Mouse (Mus musculus) gastrocnemius, postnatal 10 days (tissue): ENCODE measurements around the gene Sema7a. TPM values are rescaled to one million over a fixed set of nuclear protein-coding genes. Genes with fewer than 3 reads are reported as not detected.

ENCODE experiments used
- DNase-seq: peaks from one replicate; pipeline ENCODE4 v3.0.0; 2021; ENCODE audit warnings: mixed read lengths
- long read RNA-seq, 2 experiments: library from polyadenylated mRNA; stranded (forward); transcript quantifications; one replicate each; pipeline ENCODE4 v2.0.0; 2021
- total RNA-seq, 2 experiments: library from RNA; stranded (reverse); gene quantifications; 2 replicates each; pipeline ENCODE4 v1.2.3; 2021

Gene Sema7a
- 10 to 100 TPM; 15.7 to 18.5 TPM for total RNA-seq
- long read RNA-seq, experiment 1, partial matches to known transcripts: 0 of 1 reads
- long read RNA-seq, experiment 1, other reads (novel, unspliced or antisense): 1 of 1 reads
- long read RNA-seq, experiment 2, partial matches to known transcripts: 0 of 1 reads
- long read RNA-seq, experiment 2, other reads (novel, unspliced or antisense): 1 of 1 reads

GRCm38 (mm10) chr9:57939431-57940348 is at the start of gene Sema7a:
Sema7a (plus strand) TSS chr9:57940112.
- peak; percentile 75 for DNase-seq

DNA sequence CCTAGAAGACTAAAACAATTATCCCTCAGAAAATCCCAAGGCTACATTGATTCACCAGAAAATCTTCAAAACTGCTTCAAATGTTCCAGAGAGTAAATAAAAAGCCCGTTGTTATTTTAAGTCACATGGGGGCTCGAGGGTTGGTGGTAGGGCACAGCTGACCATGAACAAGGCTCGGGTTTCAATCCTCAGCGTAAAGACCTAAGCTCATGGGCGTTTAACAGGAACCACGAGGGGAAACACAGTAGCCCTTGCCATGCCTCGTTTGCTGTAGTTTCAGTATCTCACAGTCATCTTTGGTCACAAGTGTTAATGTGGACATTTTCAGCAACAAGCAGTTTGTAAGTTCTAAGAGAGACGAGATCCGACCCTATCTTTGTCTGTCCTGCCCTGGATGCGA is 39.4 kb upstream of the Sema7a start:
- no peak for DNase-seq

GRCm38 (mm10) chr9:57901197-57901596 is 38.7 kb upstream of the Sema7a start:
- no peak for DNase-seq

- DNase-seq: no peak
These were observed 38.3 kb upstream of the Sema7a start for GRCm38 (mm10) chr9:57901601-57902000.

GRCm38 (mm10) chr9:57902132-57902531 is 37.8 kb upstream of the Sema7a start:
- DNase-seq: no peak

DNA sequence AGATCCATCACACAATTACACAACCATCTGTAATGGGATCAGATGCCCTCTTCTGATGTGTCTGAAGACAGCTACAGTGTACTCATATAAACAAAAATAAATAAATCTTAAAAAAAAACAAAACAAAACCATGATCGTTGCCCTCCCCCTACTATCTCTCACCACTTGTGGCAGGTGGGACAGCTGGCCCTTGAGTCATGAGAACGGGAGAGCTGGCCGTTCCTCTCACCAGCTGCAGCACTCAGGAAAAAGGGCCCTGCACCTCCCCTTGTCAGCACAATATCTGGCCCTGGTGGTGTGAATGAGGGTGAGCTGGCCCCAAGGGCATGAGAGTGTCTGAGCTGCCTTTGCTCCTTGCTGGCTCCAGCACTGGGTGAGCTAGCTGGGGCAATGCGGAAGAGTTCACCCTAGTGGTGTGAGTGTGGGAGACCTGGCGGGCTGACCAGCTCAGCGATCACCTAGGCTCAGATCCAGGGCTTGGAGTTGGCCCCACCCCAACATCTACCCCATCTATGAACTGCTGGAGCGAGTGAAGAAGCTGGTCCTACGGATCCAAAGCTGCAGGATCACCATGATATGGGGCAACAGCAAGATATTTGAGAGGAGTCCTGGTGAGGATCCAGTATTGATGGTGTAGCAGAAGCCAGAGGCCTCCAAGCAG is 36.2 kb upstream of the Sema7a start:
- DNase-seq: peak; percentile 25

DNA sequence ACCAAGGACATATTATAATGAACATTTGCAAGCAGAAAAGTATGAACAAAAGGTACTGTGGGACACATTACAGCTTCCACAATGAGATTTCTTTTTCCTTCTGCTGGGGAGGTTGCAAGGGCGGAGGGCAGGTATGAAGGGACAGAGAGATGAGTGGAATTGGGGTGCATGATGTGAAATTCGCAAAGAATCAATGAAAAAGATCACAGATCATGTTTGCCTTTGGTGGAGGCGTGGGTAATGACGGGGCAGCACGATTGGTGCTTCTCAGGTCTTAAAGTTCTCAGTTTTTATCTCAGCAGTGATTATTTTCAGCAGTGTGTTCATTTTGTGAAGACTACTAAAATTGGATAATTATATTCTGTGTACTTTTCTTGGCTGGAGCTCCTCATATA is 35.7 kb upstream of the Sema7a start:
- no peak for DNase-seq

- DNase-seq: no peak
These were observed 32.7 kb upstream of the Sema7a start for GRCm38 (mm10) chr9:57907206-57907605.

GRCm38 (mm10) chr9:57910254-57911160 is 29.4 kb upstream of the Sema7a start, which contains the start of gene Ubl7:
Ubl7 (plus strand) TSS chr9:57910979.
- DNase-seq: peak; percentile 85

- DNase-seq: no peak
These were observed 27.3 kb upstream of the Sema7a start for GRCm38 (mm10) chr9:57912571-57912970.

GRCm38 (mm10) chr9:57921491-57922060 is 18.3 kb upstream of the Sema7a start:
- no peak for DNase-seq

DNA sequence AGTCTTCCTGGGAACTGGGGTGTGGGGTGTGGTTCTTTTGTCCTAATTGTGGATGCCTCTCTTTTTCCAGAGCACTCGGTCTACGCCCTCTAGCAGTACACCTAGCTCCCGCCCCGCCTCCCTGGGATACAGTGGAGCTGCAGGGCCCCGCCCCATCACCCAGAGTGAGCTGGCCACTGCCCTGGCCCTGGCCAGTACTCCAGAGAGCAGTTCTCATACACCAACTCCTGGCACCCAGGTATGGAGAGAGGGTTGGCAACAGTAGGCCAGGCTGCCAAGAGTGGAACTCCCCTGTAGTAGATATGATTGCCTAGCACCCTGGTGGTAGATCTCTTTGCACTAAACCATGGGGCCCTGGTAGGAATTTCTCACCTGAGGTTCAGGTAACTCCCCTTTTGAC is 17.5 kb upstream of the Sema7a start:
- no peak for DNase-seq

- no peak for DNase-seq
These were observed 16.9 kb upstream of the Sema7a start for GRCm38 (mm10) chr9:57923046-57923445.

DNA sequence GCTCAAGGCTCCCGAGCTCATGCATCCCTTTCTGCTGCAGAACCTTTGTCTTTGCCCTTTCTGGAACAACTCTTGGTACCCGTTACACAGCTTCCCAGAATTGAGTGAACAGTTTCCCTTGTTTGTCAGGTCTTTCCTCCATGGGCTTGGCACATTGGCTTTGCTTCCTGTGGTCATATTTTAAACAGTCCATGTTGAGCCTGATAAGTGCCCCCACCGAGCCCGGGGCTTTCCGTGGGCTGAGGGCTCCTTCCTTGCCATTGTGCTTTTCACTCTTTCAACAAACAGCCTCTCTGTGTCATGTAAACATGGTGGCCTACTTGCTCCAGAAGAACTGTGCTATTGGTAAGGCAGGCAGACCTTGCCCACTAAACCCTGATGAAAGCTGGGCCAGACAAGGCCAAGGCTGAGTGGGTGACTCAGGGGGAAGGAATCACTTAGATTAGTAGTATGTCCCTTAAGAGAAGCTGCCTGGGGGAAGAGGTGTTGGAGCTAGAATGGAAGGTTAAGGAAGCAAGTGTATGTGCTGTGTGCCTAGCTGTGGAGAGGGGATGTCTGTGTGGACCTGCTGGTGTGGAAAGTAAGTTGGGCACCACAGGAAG is 8.6 kb upstream of the Sema7a start:
- DNase-seq: no peak

DNA sequence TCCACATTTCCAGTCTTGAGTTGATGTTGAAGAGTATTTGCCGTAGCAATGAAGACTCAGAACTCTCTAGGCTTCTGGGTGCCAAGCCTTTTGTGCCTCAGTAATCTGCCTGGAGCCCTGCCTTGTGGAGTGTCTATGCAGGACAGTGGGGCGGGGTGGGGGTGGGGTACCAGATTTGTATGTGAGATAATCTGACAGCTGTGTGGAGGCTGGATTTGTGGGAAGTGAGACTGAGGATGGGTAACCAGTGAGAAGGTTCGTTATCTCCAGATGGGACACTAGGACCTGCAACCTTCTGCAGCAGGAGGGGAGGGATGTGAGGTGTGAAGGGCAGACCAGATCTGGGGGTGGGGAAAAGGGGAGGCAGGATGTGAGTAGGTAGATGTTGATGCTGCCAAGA is 7.7 kb upstream of the Sema7a start:
- DNase-seq: no peak

GRCm38 (mm10) chr9:57932831-57933602 is 6.9 kb upstream of the Sema7a start:
- DNase-seq: no peak

DNA sequence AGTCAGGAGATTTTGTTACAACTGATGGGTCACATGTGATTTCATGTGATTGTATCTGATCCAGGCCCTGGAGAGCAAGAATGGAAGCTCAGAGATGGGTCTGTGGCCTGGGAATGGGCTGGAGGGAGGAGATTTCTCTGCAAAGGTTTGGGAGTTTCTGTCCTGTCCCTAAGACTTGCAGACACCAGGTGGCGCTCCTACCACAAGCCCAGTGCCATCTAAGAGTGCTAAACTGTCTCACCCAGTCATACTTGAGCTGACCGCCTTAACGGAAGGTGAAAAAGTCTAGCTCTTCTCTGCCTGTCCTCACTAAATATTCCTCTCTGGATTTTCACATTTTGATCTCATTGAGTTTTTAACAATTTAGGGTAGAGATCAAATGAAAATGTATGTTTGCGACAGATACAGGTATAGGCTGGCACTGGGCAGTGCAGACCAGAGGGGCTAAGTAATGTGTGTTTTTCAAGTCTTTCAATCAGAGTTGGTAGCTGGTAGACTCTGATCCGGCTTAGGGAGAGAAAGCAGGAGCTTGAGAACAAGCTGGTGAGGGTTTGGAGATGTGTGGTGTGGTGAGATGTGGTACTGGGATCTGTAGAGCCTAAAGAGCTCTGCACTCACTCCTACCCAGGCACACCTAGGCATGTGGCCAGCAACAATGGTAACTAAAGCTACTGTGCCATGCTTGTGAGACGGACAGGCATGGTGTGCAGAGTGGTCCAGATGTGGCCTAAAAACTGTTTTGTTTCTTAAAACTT is 4.1 kb upstream of the Sema7a start:
- peak; percentile 90 for DNase-seq

GRCm38 (mm10) chr9:57937171-57937570 is 2.7 kb upstream of the Sema7a start:
- no peak for DNase-seq

DNA sequence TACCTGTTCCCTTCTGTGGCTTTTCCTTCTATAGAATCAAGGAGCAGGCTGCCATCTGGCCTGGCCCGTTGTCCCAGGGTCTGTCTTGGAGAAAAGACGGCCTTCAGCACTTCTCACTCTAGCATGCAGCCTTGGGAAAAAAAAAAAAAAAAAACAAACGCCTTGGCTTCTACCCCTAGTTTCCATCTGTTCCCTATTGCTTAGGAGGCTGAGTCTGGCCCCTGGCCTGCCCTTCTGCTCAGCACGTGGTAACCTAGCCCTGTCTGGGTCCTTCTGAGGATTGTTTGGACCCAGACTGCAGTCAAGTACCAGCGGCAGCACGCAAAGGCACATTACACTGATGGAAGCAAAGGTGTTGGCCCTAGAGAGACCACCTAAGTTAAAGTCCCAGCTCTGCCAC is 2.3 kb upstream of the Sema7a start:
- no peak for DNase-seq
